Mouse (Mus musculus) myocyte (in vitro differentiated cells): ENCODE data around the gene Dnajb8.

ENCODE experiments used
- CEBPB ChIP-seq: IDR thresholded peaks from 2 replicates; pipeline ENCODE4 v1.6.1; 2011; ENCODE audit warnings: mild to moderate bottlenecking, moderate library complexity; ENCODE audit not compliant: poor library complexity, insufficient read depth, severe bottlenecking
- MAX ChIP-seq: IDR thresholded peaks from one replicate; pipeline ENCODE4 v1.6.1; 2011; ENCODE audit warnings: low read depth, mild to moderate bottlenecking, control low read depth
- MYOD1 ChIP-seq, 3 experiments: IDR thresholded peaks; one replicate each; pipeline ENCODE4 v1.6.1; 2011; ENCODE audit warnings: control low read depth in 2 of 3, low read depth in 2 of 3, mild to moderate bottlenecking in 2 of 3, moderate library complexity in 1 of 3; ENCODE audit not compliant: insufficient read length in 2 of 3, control insufficient read depth in 1 of 3
- MYOG ChIP-seq, 3 experiments: IDR thresholded peaks; one replicate each; pipeline ENCODE4 v1.6.1; 2011; ENCODE audit warnings: control low read depth in 2 of 3, low read depth in 2 of 3, mild to moderate bottlenecking in 2 of 3; ENCODE audit not compliant: insufficient read length in 2 of 3, control insufficient read depth in 1 of 3, insufficient read depth in 1 of 3
- POLR2A ChIP-seq: IDR thresholded peaks from one replicate; pipeline ENCODE4 v1.6.1; 2011; ENCODE audit warnings: low read depth, mild to moderate bottlenecking, control low read depth, moderate library complexity; ENCODE audit not compliant: insufficient read length
- POLR2AphosphoS2 ChIP-seq: IDR thresholded peaks from one replicate; pipeline ENCODE4 v1.6.1; 2011; ENCODE audit warnings: low read depth, control low read depth; ENCODE audit not compliant: insufficient read length
- SRF ChIP-seq: IDR thresholded peaks from one replicate; pipeline ENCODE4 v1.6.1; 2011; ENCODE audit warnings: low read depth; ENCODE audit not compliant: control insufficient read depth, insufficient read length
- TCF3 ChIP-seq: IDR thresholded peaks from one replicate; pipeline ENCODE4 v1.6.1; 2011; ENCODE audit warnings: low read depth, control low read depth; ENCODE audit not compliant: insufficient read length
- USF1 ChIP-seq: IDR thresholded peaks from one replicate; pipeline ENCODE4 v1.6.1; 2011; ENCODE audit warnings: low read depth, mild to moderate bottlenecking, control low read depth, moderate library complexity

DNA sequence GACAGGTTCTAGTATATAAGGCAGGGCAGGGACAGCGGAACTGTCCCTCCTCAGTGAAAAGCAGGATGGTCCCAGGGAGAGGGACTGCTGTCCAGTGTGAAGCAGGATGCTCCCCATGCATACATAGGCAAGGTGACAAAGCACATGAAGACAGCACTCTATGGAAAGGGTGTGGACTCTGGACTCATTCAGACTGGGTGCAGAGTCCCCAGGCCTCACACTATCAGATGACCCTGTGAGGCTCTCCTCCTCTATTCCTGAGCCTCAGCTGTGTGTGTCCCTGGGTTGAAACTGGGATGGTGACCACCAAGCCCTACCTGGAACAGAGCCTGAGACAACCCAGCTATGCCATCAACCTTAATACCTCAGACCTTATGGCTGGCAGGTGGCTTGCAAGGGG, 29.3 kb downstream of the Dnajb8 start:
- TF ChIP-seq POLR2A: no peak
- no peak for TF ChIP-seq MYOG (IDR thresholded peaks at IDR 0.05; ENCODE audit: control insufficient read depth in 1 of 3, insufficient read depth in 1 of 3, insufficient read length in 2 of 3, low read depth in 2 of 3)
- no peak for TF ChIP-seq POLR2AphosphoS2
- no peak for TF ChIP-seq USF1
- no peak for TF ChIP-seq MAX
- TF ChIP-seq MYOD1 (IDR thresholded peaks at IDR 0.05; ENCODE audit: control insufficient read depth in 1 of 3, insufficient read length in 2 of 3, low read depth in 2 of 3): no peak
- TF ChIP-seq SRF: no peak
- no peak for TF ChIP-seq CEBPB
- no peak for TF ChIP-seq TCF3
